Mouse (Mus musculus) lung, postnatal 36 days (tissue): ENCODE measurements around the gene Ddc.
A peak's percentile ranks its signal among the peaks of the same experiment; 100 is the strongest.

Source experiments
- DNase-seq: peaks from one replicate; pipeline ENCODE4 v3.0.0; 2022; ENCODE audit warnings: mixed read lengths

The Ddc gene

GRCm38 (mm10) chr11:11904995-11905394 is 7.1 kb upstream of the Ddc start:
- DNase-seq: no peak

- peak; percentile 47 for DNase-seq
Observed at GRCm38 (mm10) chr11:11901509-11901908, 3.6 kb upstream of the Ddc start.

- DNase-seq: no peak
Observed at GRCm38 (mm10) chr11:11898496-11898895, 552 bp upstream of the Ddc start.

GRCm38 (mm10) chr11:11895479-11895878 is 2.5 kb downstream of the Ddc start:
- no peak for DNase-seq

GRCm38 (mm10) chr11:11893769-11894168 is 4.2 kb downstream of the Ddc start:
- no peak for DNase-seq

- no peak for DNase-seq
Observed at GRCm38 (mm10) chr11:11892993-11893602, 4.8 kb downstream of the Ddc start.

- no peak for DNase-seq
Observed at GRCm38 (mm10) chr11:11891832-11892231, 6.1 kb downstream of the Ddc start.

- no peak for DNase-seq
Observed at GRCm38 (mm10) chr11:11890139-11890741, 7.7 kb downstream of the Ddc start.

- DNase-seq: no peak
Observed at GRCm38 (mm10) chr11:11888727-11889126, 9.2 kb downstream of the Ddc start.

GRCm38 (mm10) chr11:11888051-11888450 is 9.9 kb downstream of the Ddc start:
- DNase-seq: no peak

GRCm38 (mm10) chr11:11886403-11886998 is 11.4 kb downstream of the Ddc start:
- DNase-seq: no peak

- DNase-seq: no peak
Observed at GRCm38 (mm10) chr11:11885921-11886320, 12.0 kb downstream of the Ddc start.

GRCm38 (mm10) chr11:11885246-11885643 is 12.7 kb downstream of the Ddc start:
- DNase-seq: no peak

- no peak for DNase-seq
Observed at GRCm38 (mm10) chr11:11884533-11885245, 13.3 kb downstream of the Ddc start.

GRCm38 (mm10) chr11:11881783-11882155 is 16.2 kb downstream of the Ddc start:
- DNase-seq: no peak

- DNase-seq: no peak
Observed at GRCm38 (mm10) chr11:11881026-11881782, 16.7 kb downstream of the Ddc start.

GRCm38 (mm10) chr11:11880351-11880750 is 17.6 kb downstream of the Ddc start:
- DNase-seq: no peak

GRCm38 (mm10) chr11:11879699-11880002 is 18.3 kb downstream of the Ddc start:
- DNase-seq: no peak

GRCm38 (mm10) chr11:11878981-11879698 is 18.8 kb downstream of the Ddc start:
- no peak for DNase-seq

- peak; percentile 44 for DNase-seq
Observed at GRCm38 (mm10) chr11:11878278-11878980, 19.5 kb downstream of the Ddc start.

- DNase-seq: no peak
Observed at GRCm38 (mm10) chr11:11877891-11878277, 20.1 kb downstream of the Ddc start.

- DNase-seq: no peak
Observed at GRCm38 (mm10) chr11:11876366-11876765, 21.6 kb downstream of the Ddc start.
